Mouse (Mus musculus) limb, embryonic 14.5 days (tissue): Measurements from ENCODE around the gene Ccl17. TPM values are rescaled to one million over a fixed set of nuclear protein-coding genes. Genes with fewer than 3 reads are reported as not detected.
A peak's percentile ranks its signal among the peaks of the same experiment; 100 is the strongest.

Source experiments
- ATAC-seq: fragments of 200-750 bp; cut with Nextera tagmentation; 2 replicates; pipeline ENCODE4 v1.8.0; 2017; ENCODE audit warnings: low read depth, moderate number of reproducible peaks, moderate TSS enrichment; ENCODE audit not compliant: low FRiP score
- DNase-seq: peaks from one replicate; pipeline ENCODE4 v3.0.0-alpha.2; 2015; ENCODE audit warnings: low spot score
- H3K27ac ChIP-seq: fragments of 300-500 bp; sonication (generic); replicated peaks from 2 replicates; pipeline ENCODE4 v1.5.1; 2014; ENCODE audit warnings: low read depth, mild to moderate bottlenecking, low read length, moderate library complexity, mixed read lengths
- H3K27me3 ChIP-seq: fragments of 300-500 bp; sonication (generic); 2 replicates; pipeline ENCODE4 v1.6.1; 2014; ENCODE audit warnings: low read length, mixed read lengths; ENCODE audit not compliant: control insufficient read depth, insufficient read depth
- H3K36me3 ChIP-seq: fragments of 300-500 bp; sonication (generic); 2 replicates; pipeline ENCODE4 v1.6.1; 2014; ENCODE audit warnings: mild to moderate bottlenecking, low read length, moderate library complexity, mixed read lengths; ENCODE audit not compliant: control insufficient read depth, insufficient read depth
- H3K4me1 ChIP-seq: fragments of 300-500 bp; sonication (generic); 2 replicates; pipeline ENCODE4 v1.6.1; 2014; ENCODE audit warnings: antibody characterized with exemption, low read length, mixed read lengths; ENCODE audit not compliant: control insufficient read depth, insufficient read depth
- H3K4me2 ChIP-seq: fragments of 300-500 bp; sonication (generic); replicated peaks from 2 replicates; pipeline ENCODE4 v1.6.1; 2014; ENCODE audit warnings: low read depth, mild to moderate bottlenecking, low read length, moderate library complexity; ENCODE audit not compliant: severe bottlenecking
- H3K4me3 ChIP-seq: fragments of 300-500 bp; sonication (generic); replicated peaks from 2 replicates; pipeline ENCODE4 v1.5.1; 2014; ENCODE audit warnings: low read length
- H3K9ac ChIP-seq: fragments of 300-500 bp; sonication (generic); 2 replicates; pipeline ENCODE4 v1.6.1; 2014; ENCODE audit warnings: mild to moderate bottlenecking, low read depth, low read length, moderate library complexity; ENCODE audit not compliant: severe bottlenecking
- H3K9me3 ChIP-seq: fragments of 300-500 bp; sonication (generic); 2 replicates; pipeline ENCODE4 v1.6.1; 2016; ENCODE audit warnings: low read length; ENCODE audit not compliant: control insufficient read depth
- POLR2A ChIP-seq: fragments of 200-500 bp; IDR thresholded peaks from 2 replicates; pipeline ENCODE4 v1.8.0; 2012; ENCODE audit warnings: inconsistent platforms, mild to moderate bottlenecking, moderate library complexity, borderline replicate concordance; ENCODE audit not compliant: insufficient read depth, insufficient read length; ENCODE audit errors: extremely low read depth
- WGBS: fragments of 180-500 bp; shearing (Covaris S2); extraction: QIAGEN DNeasy Blood & Tissue Kit; methylation state at CpG from one replicate; pipeline ENCODE4 v1.1.7; 2014; 5-methylcytosine and 5-hydroxymethylcytosine counted together
- polyA plus RNA-seq, 2 experiments: library from polyadenylated mRNA; depleted of rRNA in 1 of 2; stranded (reverse) in 1 of 2; unstranded in 1 of 2; fragments of >200 nt; fragmentation: Nextera tagmentation in 1 of 2; extraction: Ambion mirVana in 1 of 2; gene quantifications; 2 replicates each; pipeline versions ENCODE4 v1.2.1 to v1.2.3; 2012 to 2014

Ccl17 gene
- polyA plus RNA-seq, 2 experiments: 0.45 to 0.67 TPM

GRCm38 (mm10) chr8:94789256-94789955 is 20.8 kb upstream of the Ccl17 start:
- Histone ChIP-seq H3K9me3 (no peaks in the 10 kb centered on the region), H3K4me3 (no peak overlapping the region), H3K4me2 (no peak overlapping the region), H3K9ac (no peak overlapping the region), H3K4me1 (peaks cover 5% of the 10 kb centered on the region; the same call in 1 of the 2 replicates), H3K27me3 (no peaks in the 10 kb centered on the region), H3K27ac (no peak overlapping the region), H3K36me3 (no peaks in the 10 kb centered on the region)
- TF ChIP-seq POLR2A: no peak
- WGBS: 76% methylated on average over 10 of the region's 10 CpGs
- ATAC-seq: no peak
- DNase-seq: no peak

GRCm38 (mm10) chr8:94794368-94794767 is 15.9 kb upstream of the Ccl17 start:
- Histone ChIP-seq H3K9ac (no peak overlapping the region), H3K9me3 (no peaks in the 10 kb centered on the region), H3K27ac (no peak overlapping the region), H3K27me3 (no peaks in the 10 kb centered on the region), H3K36me3 (no peaks in the 10 kb centered on the region), H3K4me1 (no peaks in the 10 kb centered on the region), H3K4me3 (no peak overlapping the region), H3K4me2 (no peak overlapping the region)
- DNase-seq (no peak), ATAC-seq (no peak)
- TF ChIP-seq POLR2A: no peak
- 82% methylated on average over 4 of the region's 4 CpGs for WGBS

GRCm38 (mm10) chr8:94794782-94795181 is 15.5 kb upstream of the Ccl17 start:
- WGBS: 98% methylated on average over 2 of the region's 2 CpGs
- Histone ChIP-seq H3K4me3 (no peak overlapping the region), H3K9ac (no peak overlapping the region), H3K4me2 (no peak overlapping the region), H3K9me3 (no peaks in the 10 kb centered on the region), H3K27me3 (no peaks in the 10 kb centered on the region), H3K4me1 (no peaks in the 10 kb centered on the region), H3K36me3 (no peaks in the 10 kb centered on the region), H3K27ac (no peak overlapping the region)
- DNase-seq (no peak), ATAC-seq (no peak)
- TF ChIP-seq POLR2A: no peak

GRCm38 (mm10) chr8:94800278-94800968 is 9.8 kb upstream of the Ccl17 start:
- Histone ChIP-seq H3K4me1 (no peaks in the 10 kb centered on the region), H3K4me3 (no peak overlapping the region), H3K27ac (no peak overlapping the region), H3K27me3 (no peaks in the 10 kb centered on the region), H3K4me2 (no peak overlapping the region), H3K9ac (no peak overlapping the region), H3K36me3 (no peaks in the 10 kb centered on the region), H3K9me3 (no peaks in the 10 kb centered on the region)
- DNase-seq (peak; percentile 51), ATAC-seq (no peak)
- 62% methylated on average over 7 of the region's 7 CpGs for WGBS
- TF ChIP-seq POLR2A: no peak

GRCm38 (mm10) chr8:94801293-94802095 is 8.8 kb upstream of the Ccl17 start:
- Histone ChIP-seq H3K4me2 (no peak overlapping the region), H3K27me3 (no peaks in the 10 kb centered on the region), H3K27ac (no peak overlapping the region), H3K4me1 (no peaks in the 10 kb centered on the region), H3K4me3 (no peak overlapping the region), H3K36me3 (no peaks in the 10 kb centered on the region), H3K9me3 (no peaks in the 10 kb centered on the region), H3K9ac (no peak overlapping the region)
- DNase-seq: no peak
- no peak for ATAC-seq
- WGBS: 44% methylated on average over 14 of the region's 14 CpGs
- TF ChIP-seq POLR2A: no peak
